Mouse (Mus musculus) MEL-GATA-1-ER (cell line): Measurements from ENCODE around the gene Pcdh7.

ENCODE experiments used
- DNase-seq: peaks from one replicate; pipeline ENCODE4 v3.0.0-alpha.2; 2012; ENCODE audit warnings: low read depth; ENCODE audit errors: extremely low read depth

The Pcdh7 gene

GRCm38 (mm10) chr5:57745879-57746278 lies 28.1 kb downstream of the Pcdh7 start:
- no peak for DNase-seq

GRCm38 (mm10) chr5:57750320-57750719 lies 32.6 kb downstream of the Pcdh7 start:
- no peak for DNase-seq

- no peak for DNase-seq
Measured at GRCm38 (mm10) chr5:57755791-57756190, 38.0 kb downstream of the Pcdh7 start.

- no peak for DNase-seq
Measured at GRCm38 (mm10) chr5:57756726-57757424, 39.1 kb downstream of the Pcdh7 start.

GRCm38 (mm10) chr5:57757436-57757898 lies 39.7 kb downstream of the Pcdh7 start:
- no peak for DNase-seq

GRCm38 (mm10) chr5:57758968-57759367 lies 41.2 kb downstream of the Pcdh7 start:
- DNase-seq: no peak

GRCm38 (mm10) chr5:57760069-57761063 lies 42.6 kb downstream of the Pcdh7 start:
- no peak for DNase-seq

- no peak for DNase-seq
Measured at GRCm38 (mm10) chr5:57765356-57765755, 47.6 kb downstream of the Pcdh7 start.

- no peak for DNase-seq
Measured at GRCm38 (mm10) chr5:57767346-57767745, 49.6 kb downstream of the Pcdh7 start.

GRCm38 (mm10) chr5:57768469-57769022 lies 50.8 kb downstream of the Pcdh7 start:
- no peak for DNase-seq

- no peak for DNase-seq
Measured at GRCm38 (mm10) chr5:57769644-57770043, 51.9 kb downstream of the Pcdh7 start.

- no peak for DNase-seq
Measured at GRCm38 (mm10) chr5:57770364-57770763, 52.6 kb downstream of the Pcdh7 start.

- no peak for DNase-seq
Measured at GRCm38 (mm10) chr5:57771122-57771521, 53.4 kb downstream of the Pcdh7 start.

GRCm38 (mm10) chr5:57772711-57773110 lies 54.9 kb downstream of the Pcdh7 start:
- no peak for DNase-seq

- no peak for DNase-seq
Measured at GRCm38 (mm10) chr5:57774496-57774895, 56.7 kb downstream of the Pcdh7 start.

GRCm38 (mm10) chr5:57778093-57778492 lies 60.3 kb downstream of the Pcdh7 start:
- no peak for DNase-seq

- no peak for DNase-seq
Measured at GRCm38 (mm10) chr5:57779951-57780350, 62.2 kb downstream of the Pcdh7 start.

GRCm38 (mm10) chr5:57780574-57780973 lies 62.8 kb downstream of the Pcdh7 start:
- no peak for DNase-seq

GRCm38 (mm10) chr5:57781950-57782349 lies 64.2 kb downstream of the Pcdh7 start:
- peak; percentile 36 for DNase-seq

GRCm38 (mm10) chr5:57782546-57782945 lies 64.8 kb downstream of the Pcdh7 start:
- no peak for DNase-seq

GRCm38 (mm10) chr5:57788775-57789509 lies 71.2 kb downstream of the Pcdh7 start:
- no peak for DNase-seq
